Comparison of ENCODE assay signal across 25 mouse cellular contexts in genomic region chr4:134296096-134296495, GRCm38 (mm10). TPM values are rescaled to one million over a fixed set of nuclear protein-coding genes. Genes with fewer than 3 reads are reported as not detected.
DNase-seq lines count a peak whose midpoint lies in the region; ATAC-seq and TF ChIP-seq lines count a peak whose summit lies in the region.
"Not testable (repeated sequence)": the region's sequence is repeated elsewhere in the genome, so short reads cannot be mapped to it uniquely, and the experiment has no call there.
"Had no signal": no experiment of that assay in that cellular context is flagged by ENCODE, and none has a peak within 500 bp of the region (broad histone marks: within the 10 kb centered on the region; RNA-seq: fewer than 3 reads in every experiment).

No protein-coding gene starts in this region.

- not testable (repeated sequence) for H3K9me3 ChIP-seq in CH12.LX (replicated peaks; ENCODE audit: low read length); MEL (replicated peaks; ENCODE audit: insufficient read depth, low read length); kidney, postnatal 0 days (replicated peaks; ENCODE audit: low read length); midbrain, postnatal 0 days (ENCODE audit: low read length)

- not testable (repeated sequence) for TF ChIP-seq RAD21 in CH12.LX (IDR thresholded peaks at IDR 0.05; ENCODE audit: low read depth, low read length); MEL (IDR thresholded peaks at IDR 0.05; ENCODE audit: low read depth, low read length)

- TF ChIP-seq POLR2A in CH12.LX (IDR thresholded peaks at IDR 0.05; ENCODE audit: low read depth, low read length); MEL (IDR thresholded peaks at IDR 0.05; ENCODE audit: control insufficient read depth in 1 of 2, insufficient read depth in 1 of 2, low read depth in 1 of 2, low read length in 2 of 2, poor library complexity in 1 of 2): not testable (repeated sequence)

- DNase-seq in 416B (ENCODE audit: low read depth) (peak; percentile 55), MEL (ENCODE audit: low read depth, low spot score) (peak; percentile 42), ZHBTc4 (ENCODE audit: low read depth, low spot score) (peak; percentile 72)
- DNase-seq in CH12.LX (ENCODE audit: extremely low read depth); kidney, postnatal 0 days (ENCODE audit: low spot score); midbrain, postnatal 0 days (ENCODE audit: low spot score): not testable (repeated sequence)
- DNase-seq in induced T-regulatory cell, adult 2 months (ENCODE audit: low read depth), result peak; percentile 45
- DNase-seq in testis, postnatal 10 days (ENCODE audit: low spot score), result peak; percentile 30

- H3K4me1 ChIP-seq in CH12.LX (ENCODE audit: control insufficient read depth in 1 of 2, insufficient read depth in 2 of 2), result peaks cover 0 to 16% of the 10 kb centered on the region in 2 experiments; a peak in 2 of 4 replicates
- H3K4me1 ChIP-seq in MEL (ENCODE audit: control insufficient read depth in 1 of 2, insufficient read depth in 2 of 2, low read length in 2 of 2); kidney, postnatal 0 days (replicated peaks; ENCODE audit: insufficient read depth, low read length); midbrain, postnatal 0 days (ENCODE audit: insufficient read depth, low read length): not testable (repeated sequence)

- 0 out of 4 replicates have a peak, but pooled peaks of 1 of the 2 experiments have one; percentile 8 for TF ChIP-seq CTCF in CH12.LX (conservative IDR thresholded peaks at IDR 0.05 in 1 of 2, IDR thresholded peaks at IDR 0.05 in 1 of 2; ENCODE audit: low read depth in 2 of 2, low read length in 2 of 2)
- TF ChIP-seq CTCF in MEL (IDR thresholded peaks at IDR 0.05 in 2 of 3, conservative IDR thresholded peaks at IDR 0.05 in 1 of 3; ENCODE audit: control insufficient read depth in 1 of 3, insufficient read depth in 1 of 3, low read depth in 2 of 3, low read length in 3 of 3, poor library complexity in 1 of 3, severe bottlenecking in 1 of 3), result peak in 2 of 3 experiments; percentile 29 to 31; a peak in 3 of 6 replicates
- 0 out of 2 replicates have a peak, but pooled peaks have one; percentile 27 for TF ChIP-seq CTCF in kidney, postnatal 0 days (IDR thresholded peaks at IDR 0.05; ENCODE audit: low read depth)
- 0 out of 2 replicates have a peak, but pooled peaks have one; percentile 3 for TF ChIP-seq CTCF in midbrain, postnatal 0 days (IDR thresholded peaks at IDR 0.05)

- in situ Hi-C loops in CH12.LX (cut with MboI; ENCODE audit: low pct_ligation_motif_present, low pct_unique_long_range_greater_than_20kb, low sequenced_read_pairs), result not testable (repeated sequence)

- H3K36me3 ChIP-seq in CH12.LX (replicated peaks in 1 of 2; ENCODE audit: control insufficient read depth in 1 of 2, insufficient read depth in 1 of 2, low read length in 1 of 2); MEL (ENCODE audit: control insufficient read depth in 1 of 2, insufficient read depth in 2 of 2, low read length in 2 of 2); kidney, postnatal 0 days (ENCODE audit: insufficient read depth, low read length); midbrain, postnatal 0 days (ENCODE audit: insufficient read depth, low read length): not testable (repeated sequence)

- H3K4me3 ChIP-seq in CH12.LX (replicated peaks in 1 of 3; ENCODE audit: low read depth in 2 of 3, low read length in 2 of 3, poor library complexity in 1 of 3); MEL (ENCODE audit: control insufficient read depth in 1 of 2, insufficient read depth in 1 of 2, low read depth in 2 of 2, low read length in 2 of 2); kidney, postnatal 0 days (replicated peaks; ENCODE audit: low read depth, low read length); midbrain, postnatal 0 days (ENCODE audit: low read depth, low read length): not testable (repeated sequence)

- H3K79me2 ChIP-seq in CH12.LX (replicated peaks; ENCODE audit: control insufficient read depth, extremely low read depth, insufficient read depth, poor library complexity, severe bottlenecking); MEL (ENCODE audit: control insufficient read depth, insufficient read depth, low read length, poor library complexity): not testable (repeated sequence)

- dilution Hi-C loops in CH12.LX (cut with MboI; ENCODE audit: extremely low pct_ligation_motif_present, extremely low pct_unique_long_range_greater_than_20kb, low sequenced_read_pairs), result not testable (repeated sequence)

- H3K4me2 ChIP-seq in CH12.LX (ENCODE audit: insufficient read depth, low read depth, poor library complexity, severe bottlenecking); kidney, postnatal 0 days (ENCODE audit: low read length); midbrain, postnatal 0 days (ENCODE audit: low read depth, low read length, poor library complexity, severe bottlenecking): not testable (repeated sequence)

- not testable (repeated sequence) for H3K9ac ChIP-seq in CH12.LX (ENCODE audit: insufficient read depth, low read depth); MEL (ENCODE audit: control insufficient read depth, low read depth, low read length, poor library complexity, severe bottlenecking); kidney, postnatal 0 days (ENCODE audit: low read depth, low read length); midbrain, postnatal 0 days (replicated peaks; ENCODE audit: low read length, poor library complexity, severe bottlenecking)

- ATAC-seq in kidney, postnatal 0 days (replicated peaks; ENCODE audit: low FRiP score, low read depth); midbrain, postnatal 0 days (ENCODE audit: low FRiP score): not testable (repeated sequence)

- TF ChIP-seq EP300 in CH12.LX (IDR thresholded peaks at IDR 0.05; ENCODE audit: low read length); MEL (IDR thresholded peaks at IDR 0.05; ENCODE audit: low read depth in 1 of 2, low read length in 2 of 2): not testable (repeated sequence)

- not testable (repeated sequence) for H3K27ac ChIP-seq in CH12.LX (ENCODE audit: insufficient read depth, low read depth); MEL (ENCODE audit: control insufficient read depth, low read depth, low read length); kidney, postnatal 0 days; midbrain, postnatal 0 days (ENCODE audit: low read depth, low read length)

- H3K27me3 ChIP-seq in CH12.LX (replicated peaks), result peaks cover 10% of the 10 kb centered on the region
- H3K27me3 ChIP-seq in MEL (ENCODE audit: control insufficient read depth in 1 of 2, insufficient read depth in 2 of 2, low read length in 2 of 2); kidney, postnatal 0 days (ENCODE audit: insufficient read depth, low read length); midbrain, postnatal 0 days (ENCODE audit: insufficient read depth, low read length): not testable (repeated sequence)

- 86% methylated on average over 4 of the region's 4 CpGs for WGBS in kidney, postnatal 0 days
- 85% methylated on average over 4 of the region's 4 CpGs for WGBS in midbrain, postnatal 0 days

RNA-seq across cellular contexts. Expression of gene Pdik1l, which starts 8.4 kb away (rescaled TPM):
- total RNA-seq in CH12.LX (2012; rRNA removed), result 14.6 and 16.1 TPM in 2 replicates
- 13.7 and 14.8 TPM in 2 replicates for total RNA-seq in CH12.LX (2014; rRNA removed)
- polyA plus RNA-seq in CH12.LX (2012; ENCODE audit: insufficient read length, low read depth), result 12.1 and 15.6 TPM in 2 replicates
- total RNA-seq in MEL (2012; rRNA removed), result 13.0 and 14.3 TPM in 2 replicates
- polyA plus RNA-seq in MEL (2012; ENCODE audit: insufficient read depth in 1 of 2, insufficient read length in 2 of 2, low read depth in 1 of 2, low replicate concordance in 2 of 2, missing spikeins in 1 of 2), result 10 to 100 TPM; 11.7 to 32.1 TPM
- polyA plus RNA-seq in kidney, postnatal 0 days (2015; fragmentation: Nextera tagmentation; extraction: Ambion mirVana), result 12.5 and 14.1 TPM in 2 replicates
- 44.8 and 49.7 TPM in 2 replicates for total RNA-seq in midbrain, postnatal 0 days (2014; rRNA removed)
- 27.6 and 30.8 TPM in 2 replicates for polyA plus RNA-seq in midbrain, postnatal 0 days (2015; fragmentation: Nextera tagmentation; extraction: Ambion mirVana)

RNA-seq across cellular contexts. Expression of gene Trim63, which starts 18.8 kb away (rescaled TPM):
- total RNA-seq in CH12.LX (2012; rRNA removed) (0.25 TPM in 1 of 2 replicates, not detected in the other), CH12.LX (2014; rRNA removed) (0.16 TPM in 1 of 2 replicates, not detected in the other), MEL (2012; rRNA removed) (not detected in 2 replicates)
- polyA plus RNA-seq in CH12.LX (2012; ENCODE audit: insufficient read length, low read depth) (0.38 and 0.49 TPM in 2 replicates), MEL (2012; ENCODE audit: insufficient read depth in 1 of 2, insufficient read length in 2 of 2, low read depth in 1 of 2, low replicate concordance in 2 of 2, missing spikeins in 1 of 2) (not detected)
- 2.4 and 2.7 TPM in 2 replicates for polyA plus RNA-seq in kidney, postnatal 0 days (2015; fragmentation: Nextera tagmentation; extraction: Ambion mirVana)
- total RNA-seq in midbrain, postnatal 0 days (2014; rRNA removed), result 1.5 and 2.0 TPM in 2 replicates
- 0.49 and 0.73 TPM in 2 replicates for polyA plus RNA-seq in midbrain, postnatal 0 days (2015; fragmentation: Nextera tagmentation; extraction: Ambion mirVana)
- total RNA-seq: adrenal gland, adult 2 months; adrenal gland, postnatal 25 days; common myeloid progenitor, adult 5-6 weeks; G1E had no signal
- polyA plus RNA-seq: CD4-positive, CD25-positive, alpha-beta regulatory T cell, adult 4 months; erythroblast, embryonic 14.5 days; forebrain, embryonic 14.5 days; G1E had no signal

RNA-seq across cellular contexts. Expression of gene Grrp1, which starts 42.2 kb away (rescaled TPM):
- total RNA-seq in CH12.LX (2012; rRNA removed) (not detected in 2 replicates), CH12.LX (2014; rRNA removed) (not detected in 2 replicates), MEL (2012; rRNA removed) (not detected in 2 replicates)
- polyA plus RNA-seq in CH12.LX (2012; ENCODE audit: insufficient read length, low read depth) (not detected in 2 replicates), MEL (2012; ENCODE audit: insufficient read depth in 1 of 2, insufficient read length in 2 of 2, low read depth in 1 of 2, low replicate concordance in 2 of 2, missing spikeins in 1 of 2) (not detected)
- polyA plus RNA-seq in kidney, postnatal 0 days (2015; fragmentation: Nextera tagmentation; extraction: Ambion mirVana), result 10.8 and 12.3 TPM in 2 replicates
- 18.0 and 27.1 TPM in 2 replicates for total RNA-seq in midbrain, postnatal 0 days (2014; rRNA removed)
- 15.7 and 17.8 TPM in 2 replicates for polyA plus RNA-seq in midbrain, postnatal 0 days (2015; fragmentation: Nextera tagmentation; extraction: Ambion mirVana)
- total RNA-seq: common myeloid progenitor, adult 5-6 weeks; G1E had no signal
- polyA plus RNA-seq: C2C12; CD4-positive, CD25-positive, alpha-beta regulatory T cell, adult 4 months; G1E had no signal

RNA-seq across cellular contexts. Expression of gene Slc30a2, which starts 46.9 kb away (rescaled TPM):
- total RNA-seq in CH12.LX (2012; rRNA removed), result 8.9 and 9.7 TPM in 2 replicates
- 4.5 and 5.1 TPM in 2 replicates for total RNA-seq in CH12.LX (2014; rRNA removed)
- 22.4 and 23.6 TPM in 2 replicates for polyA plus RNA-seq in CH12.LX (2012; ENCODE audit: insufficient read length, low read depth)
- 0.46 and 0.54 TPM in 2 replicates for total RNA-seq in MEL (2012; rRNA removed)
- under 1 TPM in 1 of 2 experiments, not detected in 1; 0.39 TPM for polyA plus RNA-seq in MEL (2012; ENCODE audit: insufficient read depth in 1 of 2, insufficient read length in 2 of 2, low read depth in 1 of 2, low replicate concordance in 2 of 2, missing spikeins in 1 of 2)
- 0.48 and 0.82 TPM in 2 replicates for polyA plus RNA-seq in kidney, postnatal 0 days (2015; fragmentation: Nextera tagmentation; extraction: Ambion mirVana)
- not detected in 2 replicates for total RNA-seq in midbrain, postnatal 0 days (2014; rRNA removed)
- polyA plus RNA-seq in midbrain, postnatal 0 days (2015; fragmentation: Nextera tagmentation; extraction: Ambion mirVana), result 0.17 and 0.21 TPM in 2 replicates
- total RNA-seq: common myeloid progenitor, adult 5-6 weeks had no signal
- polyA plus RNA-seq: C2C12; erythroblast, embryonic 14.5 days; forebrain, embryonic 10.5 days; forebrain, embryonic 12.5 days had no signal

RNA-seq across cellular contexts. Expression of gene Gm30191, which starts 49.4 kb away (rescaled TPM):
- total RNA-seq in CH12.LX (2012; rRNA removed), result not detected in 2 replicates
- not detected in 2 replicates for total RNA-seq in CH12.LX (2014; rRNA removed)
- not detected in 2 replicates for polyA plus RNA-seq in CH12.LX (2012; ENCODE audit: insufficient read length, low read depth)
- not detected in 2 replicates for total RNA-seq in MEL (2012; rRNA removed)
- not detected for polyA plus RNA-seq in MEL (2012; ENCODE audit: insufficient read depth in 1 of 2, insufficient read length in 2 of 2, low read depth in 1 of 2, low replicate concordance in 2 of 2, missing spikeins in 1 of 2)
- not detected in 2 replicates for polyA plus RNA-seq in kidney, postnatal 0 days (2015; fragmentation: Nextera tagmentation; extraction: Ambion mirVana)
- not detected in 2 replicates for total RNA-seq in midbrain, postnatal 0 days (2014; rRNA removed)
- polyA plus RNA-seq in midbrain, postnatal 0 days (2015; fragmentation: Nextera tagmentation; extraction: Ambion mirVana), result 0.37 and 0.42 TPM in 2 replicates
- total RNA-seq: adrenal gland, adult 2 months; adrenal gland, postnatal 10 days; adrenal gland, postnatal 25 days; adrenal gland, postnatal 4 days; common myeloid progenitor, adult 5-6 weeks; G1E had no signal
- polyA plus RNA-seq: adrenal gland, adult 2 months; C2C12; CD4-positive, CD25-positive, alpha-beta regulatory T cell, adult 4 months; embryonic facial prominence, embryonic 11.5 days; embryonic facial prominence, embryonic 13.5 days; embryonic facial prominence, embryonic 15.5 days; forebrain, embryonic 12.5 days; forebrain, embryonic 14.5 days; forebrain, embryonic 16.5 days; frontal cortex, adult 2 months; G1E had no signal

Comparison
In these comparisons a context has a peak if more than half of its experiments do, and no peak if none do; other contexts are left out.
1. RNA of gene Grrp1, which starts 42.2 kb away (polyA plus RNA-seq): 15.7 to 17.8 TPM in midbrain, postnatal 0 days and 10.8 to 12.3 TPM in kidney, postnatal 0 days; not detected in CH12.LX and not detected in MEL; every median in the first group is over 10 times any median in the second.